Mouse (Mus musculus): ENCODE data around the gene Zfp764. TPM values are rescaled to one million over a fixed set of nuclear protein-coding genes. Genes with fewer than 3 reads are reported as not detected.

Zfp764 gene
- polyA plus RNA-seq, 1 experiment from 2014 or later: 5.7 TPM

DNA sequence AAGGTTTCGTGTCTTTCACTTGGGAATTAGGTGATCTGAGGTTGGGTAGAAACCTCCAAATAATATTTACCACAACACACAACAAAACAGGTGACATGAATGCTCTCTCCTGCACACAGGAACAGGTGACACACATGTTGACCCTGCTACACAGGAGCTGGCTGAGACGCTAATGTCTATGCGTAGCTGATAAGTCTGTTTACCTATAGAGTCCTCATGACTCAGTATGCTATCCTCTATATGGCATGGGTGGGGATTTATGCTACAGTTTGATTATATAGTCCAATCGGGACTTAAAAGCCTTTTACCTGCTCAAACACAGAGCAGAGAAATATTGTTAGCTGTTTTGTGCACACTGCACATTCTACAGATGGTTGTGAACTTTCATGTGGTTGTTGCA is 46.4 kb downstream of the Zfp764 start:
- Histone ChIP-seq H3K36me3 (no peaks in the 10 kb centered on the region), H3K4me2 (replicated peaks) (no peak overlapping the region), H3K9ac (no peak overlapping the region), H3K4me1 (peaks cover 9% of the 10 kb centered on the region; the same call in 1 of the 2 replicates), H3K27me3 (replicated peaks) (peaks cover 12% of the 10 kb centered on the region), H3K9me3 (no peaks in the 10 kb centered on the region), H3K4me3 (no peak overlapping the region), H3K27ac (no peak overlapping the region)
- no peak for ATAC-seq (ENCODE audit: low FRiP score, low read depth)
- WGBS: 87% methylated on average over 4 of the region's 4 CpGs

DNA sequence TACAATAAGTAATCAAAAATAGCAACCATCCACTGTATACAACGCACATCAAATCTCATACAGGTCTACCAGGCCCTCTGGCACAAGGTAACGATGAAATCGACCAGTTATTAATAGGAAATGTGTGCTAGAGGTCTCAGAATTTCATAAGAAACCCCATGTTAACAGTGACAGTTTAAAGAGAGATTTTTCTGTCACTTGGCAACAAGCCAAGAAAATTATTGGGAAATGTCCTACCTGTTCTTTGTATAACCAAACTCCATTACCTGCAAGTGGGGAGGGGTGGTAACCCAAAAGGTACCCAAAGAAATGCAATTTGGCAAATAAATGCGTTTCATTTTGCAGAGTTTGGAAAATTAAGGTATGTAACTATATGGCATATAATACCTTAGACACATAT is 48.1 kb downstream of the Zfp764 start:
- H3K27ac ChIP-seq: no peak overlapping the region
- H3K4me1 ChIP-seq: peaks cover 2% of the 10 kb centered on the region; the same call in 1 of the 2 replicates
- H3K36me3 ChIP-seq: no peaks in the 10 kb centered on the region
- no peaks in the 10 kb centered on the region for H3K9me3 ChIP-seq
- no peak overlapping the region for H3K4me2 ChIP-seq (replicated peaks)
- H3K27me3 ChIP-seq (replicated peaks): peaks cover 7% of the 10 kb centered on the region
- ATAC-seq (ENCODE audit: low FRiP score, low read depth): no peak
- no peak overlapping the region for H3K9ac ChIP-seq
- H3K4me3 ChIP-seq: no peak overlapping the region
- WGBS: 75% methylated on average over 4 of the region's 4 CpGs

DNA sequence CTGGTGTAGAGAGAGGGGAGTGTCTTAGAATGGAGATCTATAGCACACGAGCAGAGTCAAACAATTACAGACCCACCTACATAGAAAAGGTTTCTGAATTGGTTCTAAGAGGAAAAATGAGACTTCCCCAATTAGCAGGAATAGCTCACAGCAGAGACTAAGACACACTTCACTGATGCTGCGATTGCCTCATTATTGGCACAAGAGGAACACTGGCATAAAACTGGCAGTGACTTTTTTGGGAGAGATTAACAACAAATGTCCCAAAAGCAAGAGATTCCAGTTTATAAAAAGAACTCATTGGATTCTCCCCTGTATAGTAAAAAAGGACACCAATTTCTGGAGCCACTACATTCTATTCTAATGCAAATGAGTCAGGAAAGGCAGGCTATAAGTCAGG is 48.8 kb downstream of the Zfp764 start:
- no peak overlapping the region for H3K27ac ChIP-seq
- 79% methylated on average over 2 of the region's 2 CpGs for WGBS
- no peak for ATAC-seq (ENCODE audit: low FRiP score, low read depth)
- H3K4me2 ChIP-seq (replicated peaks): no peak overlapping the region
- H3K4me3 ChIP-seq: no peak overlapping the region
- no peaks in the 10 kb centered on the region for H3K4me1 ChIP-seq
- peaks cover 7% of the 10 kb centered on the region for H3K27me3 ChIP-seq (replicated peaks)
- H3K9me3 ChIP-seq: no peaks in the 10 kb centered on the region
- no peak overlapping the region for H3K9ac ChIP-seq
- no peaks in the 10 kb centered on the region for H3K36me3 ChIP-seq

DNA sequence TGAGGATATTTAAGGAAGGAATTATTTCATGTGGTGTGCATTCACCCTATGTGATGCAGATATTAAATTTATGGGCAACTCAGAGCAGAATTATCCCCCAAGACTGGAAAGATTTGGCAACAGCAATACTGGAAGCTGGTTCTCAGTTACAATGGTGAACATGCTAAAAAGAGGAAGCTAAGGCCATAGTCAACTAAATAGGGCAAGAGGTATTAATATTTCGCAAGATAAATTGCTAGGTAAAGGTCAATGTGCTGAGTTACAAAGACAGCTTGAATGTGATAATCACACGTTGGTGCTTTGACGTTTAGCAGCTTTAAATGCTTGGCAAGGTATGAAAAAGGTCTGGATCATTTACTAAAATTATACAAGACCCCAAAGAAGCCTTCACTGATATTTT is 50.8 kb downstream of the Zfp764 start:
- Histone ChIP-seq H3K27ac (no peak overlapping the region), H3K4me1 (no peaks in the 10 kb centered on the region), H3K36me3 (no peaks in the 10 kb centered on the region), H3K27me3 (replicated peaks) (0 out of 2 replicates have a peak, but pooled peaks cover 3% of the 10 kb centered on the region), H3K9me3 (no peaks in the 10 kb centered on the region), H3K4me3 (no peak overlapping the region), H3K4me2 (replicated peaks) (no peak overlapping the region), H3K9ac (no peak overlapping the region)
- ATAC-seq (ENCODE audit: low FRiP score, low read depth): no peak
- WGBS: 65% methylated on average over 3 of the region's 3 CpGs

Other genes with a start within 250 kb of the Zfp764 start
- 86.4 and 97.3 TPM in 2 replicates for gene Cd2bp2, start 210.8 kb downstream of the Zfp764 start, polyA plus RNA-seq (2016; fragmentation: Nextera tagmentation; extraction: Ambion mirVana)
- gene Tbc1d10b, start 198.4 kb downstream of the Zfp764 start, polyA plus RNA-seq (2016; fragmentation: Nextera tagmentation; extraction: Ambion mirVana): 43.4 and 45.6 TPM in 2 replicates
- gene Mylpf, start 197.9 kb downstream of the Zfp764 start, polyA plus RNA-seq (2016; fragmentation: Nextera tagmentation; extraction: Ambion mirVana): 54.2 and 72.8 TPM in 2 replicates
- 67.6 and 68.9 TPM in 2 replicates for gene Zfp553, start 173.8 kb downstream of the Zfp764 start, polyA plus RNA-seq (2016; fragmentation: Nextera tagmentation; extraction: Ambion mirVana)
- 30.1 and 32.8 TPM in 2 replicates for gene Sept1, start 173.7 kb downstream of the Zfp764 start, polyA plus RNA-seq (2016; fragmentation: Nextera tagmentation; extraction: Ambion mirVana)
- gene Zfp771, start 162.5 kb downstream of the Zfp764 start, polyA plus RNA-seq (2016; fragmentation: Nextera tagmentation; extraction: Ambion mirVana): 58.1 and 61.9 TPM in 2 replicates
- 130 and 144 TPM in 2 replicates for gene Dctpp1, start 146.1 kb downstream of the Zfp764 start, polyA plus RNA-seq (2016; fragmentation: Nextera tagmentation; extraction: Ambion mirVana)
- 65.2 and 73.1 TPM in 2 replicates for gene Sephs2, start 132.8 kb downstream of the Zfp764 start, polyA plus RNA-seq (2016; fragmentation: Nextera tagmentation; extraction: Ambion mirVana)
- gene Itgal, start 110.6 kb downstream of the Zfp764 start, polyA plus RNA-seq (2016; fragmentation: Nextera tagmentation; extraction: Ambion mirVana): 1.3 and 2.0 TPM in 2 replicates
- gene Zfp768, start 61.2 kb downstream of the Zfp764 start, polyA plus RNA-seq (2016; fragmentation: Nextera tagmentation; extraction: Ambion mirVana): 20.8 and 21.3 TPM in 2 replicates
- 7.2 and 8.3 TPM in 2 replicates for gene Zfp747, start 30.8 kb downstream of the Zfp764 start, polyA plus RNA-seq (2016; fragmentation: Nextera tagmentation; extraction: Ambion mirVana)
- 5.3 TPM in 2 replicates for gene 9130019O22Rik, start 19.7 kb downstream of the Zfp764 start, polyA plus RNA-seq (2016; fragmentation: Nextera tagmentation; extraction: Ambion mirVana)
- gene E430018J23Rik, start 13.2 kb downstream of the Zfp764 start, polyA plus RNA-seq (2016; fragmentation: Nextera tagmentation; extraction: Ambion mirVana): 6.4 and 7.8 TPM in 2 replicates
- gene Zfp688, start 15.2 kb upstream of the Zfp764 start, polyA plus RNA-seq (2016; fragmentation: Nextera tagmentation; extraction: Ambion mirVana): 31.4 and 36.0 TPM in 2 replicates
- 17.4 and 20.3 TPM in 2 replicates for gene Zfp689, start 42.3 kb upstream of the Zfp764 start, polyA plus RNA-seq (2016; fragmentation: Nextera tagmentation; extraction: Ambion mirVana)
- 56.1 and 63.5 TPM in 2 replicates for gene Prr14, start 52.8 kb upstream of the Zfp764 start, polyA plus RNA-seq (2016; fragmentation: Nextera tagmentation; extraction: Ambion mirVana)
- 13.1 and 16.9 TPM in 2 replicates for gene Fbrs, start 72.4 kb upstream of the Zfp764 start, polyA plus RNA-seq (2016; fragmentation: Nextera tagmentation; extraction: Ambion mirVana)
- 72.9 and 79.9 TPM in 2 replicates for gene Srcap, start 105.2 kb upstream of the Zfp764 start, polyA plus RNA-seq (2016; fragmentation: Nextera tagmentation; extraction: Ambion mirVana)
- 14.3 and 15.0 TPM in 2 replicates for gene Gm42715, start 112.8 kb upstream of the Zfp764 start, polyA plus RNA-seq (2016; fragmentation: Nextera tagmentation; extraction: Ambion mirVana)
- 4.1 and 6.1 TPM in 2 replicates for gene Tmem265, start 154.6 kb upstream of the Zfp764 start, polyA plus RNA-seq (2016; fragmentation: Nextera tagmentation; extraction: Ambion mirVana)
- 49.2 and 54.8 TPM in 2 replicates for gene Phkg2, start 166.5 kb upstream of the Zfp764 start, polyA plus RNA-seq (2016; fragmentation: Nextera tagmentation; extraction: Ambion mirVana)
- 14.0 and 14.1 TPM in 2 replicates for gene Ccdc189, start 181.8 kb upstream of the Zfp764 start, polyA plus RNA-seq (2016; fragmentation: Nextera tagmentation; extraction: Ambion mirVana)
- 54.1 and 61.2 TPM in 2 replicates for gene Rnf40, start 181.9 kb upstream of the Zfp764 start, polyA plus RNA-seq (2016; fragmentation: Nextera tagmentation; extraction: Ambion mirVana)
- 31.8 and 35.3 TPM in 2 replicates for gene Zfp629, start 209.0 kb upstream of the Zfp764 start, polyA plus RNA-seq (2016; fragmentation: Nextera tagmentation; extraction: Ambion mirVana)

Measured in neural tube, embryonic 12.5 days (tissue).